Mouse (Mus musculus) G1E (cell line): ENCODE data around the gene Ap5s1.

Experiments used
- CTCF ChIP-seq: IDR thresholded peaks from 2 replicates; pipeline ENCODE4 v1.5.1; 2012; ENCODE audit warnings: low read depth, low read length, inconsistent platforms, mixed read lengths
- GATA1 ChIP-seq: IDR thresholded peaks from 2 replicates; pipeline ENCODE4 v1.6.1; 2012; ENCODE audit warnings: borderline replicate concordance, low read length, inconsistent platforms, mixed read lengths
- GATA2 ChIP-seq: IDR thresholded peaks from 2 replicates; pipeline ENCODE4 v1.6.1; 2012; ENCODE audit warnings: low read depth, low read length, inconsistent platforms, borderline replicate concordance

GRCm38 (mm10) chr2:131261481-131262212 lies 54.8 kb downstream of the Ap5s1 start:
- no peak for TF ChIP-seq CTCF
- TF ChIP-seq GATA1: no peak
- no peak for TF ChIP-seq GATA2
